Mouse (Mus musculus) telencephalon, adult 2 months (tissue): ENCODE measurements at regions not wholly inside any gene's neighbourhood (a gene's known extent, or its start where the extent isn't known, plus 50 kb on each side); places are given as distances from the start of the nearest gene placed in this dataset.
A peak's percentile ranks its signal among the peaks of the same experiment; 100 is the strongest.

Experiments
- DNase-seq: peaks from one replicate; pipeline ENCODE4 v3.0.0-alpha.2; 2011; ENCODE audit warnings: low read depth, low spot score

GRCm38 (mm10) chr3:47866061-47866460, 1418.0 kb upstream of the Pabpc4l start:
- no peak for DNase-seq

DNA sequence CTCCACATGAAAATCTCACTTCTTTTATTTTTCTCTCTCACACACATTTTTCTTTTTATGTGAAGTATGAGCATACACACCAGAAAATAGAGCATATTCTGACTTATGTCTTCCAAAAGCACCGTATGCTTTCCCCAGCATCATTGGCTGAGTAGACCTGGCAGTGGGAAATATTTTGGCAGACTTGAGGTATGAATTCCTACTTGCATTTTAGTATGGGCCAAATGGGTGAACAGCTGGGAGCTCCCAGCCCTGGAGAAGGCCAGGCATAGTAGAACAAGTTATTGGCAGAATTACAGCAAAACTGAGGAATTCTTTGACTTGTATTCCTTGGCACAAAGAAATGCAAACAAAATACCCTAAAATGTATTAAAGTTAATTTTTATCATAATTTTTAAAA, 1415.6 kb upstream of the Pabpc4l start:
- DNase-seq, result peak; percentile 74

GRCm38 (mm10) chr3:47845613-47846012, 1397.6 kb upstream of the Pabpc4l start:
- DNase-seq, result no peak

DNA sequence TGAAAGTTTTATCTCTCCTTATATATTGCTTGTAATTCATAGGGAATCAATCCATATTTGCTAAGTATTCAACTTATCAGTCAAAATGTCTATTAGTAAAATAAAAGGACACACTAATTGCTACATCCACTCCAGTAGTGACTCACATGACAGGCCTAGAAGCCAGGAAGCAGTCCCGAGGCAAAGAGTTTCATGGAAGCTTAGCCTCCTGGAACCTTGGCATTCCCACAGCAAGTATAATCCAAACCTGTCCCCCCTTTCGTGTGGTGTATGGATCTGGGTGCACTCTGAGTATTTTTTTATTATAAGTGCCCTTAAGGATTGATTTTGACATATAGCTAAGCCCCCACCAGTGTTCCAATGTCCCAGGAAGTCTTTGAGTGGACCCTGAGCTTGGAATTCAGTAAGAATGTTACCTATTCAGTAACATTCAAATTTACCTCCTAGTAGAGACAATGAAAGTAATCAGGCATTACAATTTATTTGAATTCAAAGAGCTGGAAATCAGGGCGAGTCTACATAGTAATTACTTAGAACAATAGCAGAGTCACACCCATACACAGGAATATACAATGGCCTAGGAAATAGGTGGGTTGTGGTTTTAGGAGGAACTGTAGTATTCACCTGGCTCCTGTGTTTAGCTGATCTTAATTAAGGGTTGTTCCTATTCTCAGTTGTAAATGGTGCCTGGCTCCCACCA, 1388.7 kb upstream of the Pabpc4l start:
- no peak for DNase-seq

GRCm38 (mm10) chr3:47818361-47818760, 1370.3 kb upstream of the Pabpc4l start:
- no peak for DNase-seq

GRCm38 (mm10) chr3:47817564-47817963, 1369.5 kb upstream of the Pabpc4l start:
- DNase-seq, result no peak
